Mouse (Mus musculus): ENCODE measurements around the gene Ptprcap. TPM values are rescaled to one million over a fixed set of nuclear protein-coding genes. Genes with fewer than 3 reads are reported as not detected.

Ptprcap gene
- total and polyA plus RNA-seq, 3 experiments: 67.9 to 75.7 TPM; not detected in 1

GRCm38 (mm10) chr19:4137913-4138312 lies 15.5 kb upstream of the Ptprcap start:
- Histone ChIP-seq H3K4me3 (ENCODE audit: control insufficient read depth in 1 of 2, insufficient read depth in 1 of 2, low read depth in 2 of 2, low read length in 2 of 2) (no peak overlapping the region), H3K4me1 (ENCODE audit: control insufficient read depth in 1 of 2, insufficient read depth in 2 of 2, low read length in 2 of 2) (no peaks in the 10 kb centered on the region), H3K36me3 (ENCODE audit: control insufficient read depth in 1 of 2, insufficient read depth in 2 of 2, low read length in 2 of 2) (no peaks in the 10 kb centered on the region), H3K27me3 (ENCODE audit: control insufficient read depth in 1 of 2, insufficient read depth in 2 of 2, low read length in 2 of 2) (no peaks in the 10 kb centered on the region; a peak in 1 of 4 replicates), H3K9ac (ENCODE audit: control insufficient read depth, low read depth, low read length, poor library complexity, severe bottlenecking) (no peak overlapping the region), H3K79me2 (ENCODE audit: control insufficient read depth, insufficient read depth, low read length, poor library complexity) (no peaks in the 10 kb centered on the region), H3K27ac (ENCODE audit: control insufficient read depth, low read depth, low read length) (no peak overlapping the region), H3K9me3 (replicated peaks; ENCODE audit: insufficient read depth, low read length) (no peaks in the 10 kb centered on the region)
- TF ChIP-seq E2F4 (IDR thresholded peaks at IDR 0.05; ENCODE audit: borderline replicate concordance, low read depth, low read length) (no peak), NELFE (IDR thresholded peaks at IDR 0.05; ENCODE audit: low read depth, low read length) (no peak), RCOR1 (IDR thresholded peaks at IDR 0.05; ENCODE audit: low read depth, low read length) (no peak), ELF1 (IDR thresholded peaks at IDR 0.05; ENCODE audit: low read depth, low read length) (no peak), RAD21 (IDR thresholded peaks at IDR 0.05; ENCODE audit: low read depth, low read length) (no peak), CHD2 (IDR thresholded peaks at IDR 0.05; ENCODE audit: low read length) (no peak), BHLHE40 (IDR thresholded peaks at IDR 0.05; ENCODE audit: borderline replicate concordance, low read depth, low read length) (no peak), ZKSCAN1 (IDR thresholded peaks at IDR 0.05; ENCODE audit: low read depth, low read length) (no peak), USF2 (IDR thresholded peaks at IDR 0.05; ENCODE audit: borderline replicate concordance in 1 of 2, insufficient read depth in 1 of 2, low read depth in 1 of 2, low read length in 2 of 2) (no peak), GATA1 (IDR thresholded peaks at IDR 0.05; ENCODE audit: low read depth, low read length) (no peak), POLR2AphosphoS5 (IDR thresholded peaks at IDR 0.05; ENCODE audit: borderline replicate concordance, low read depth, low read length) (no peak), MEF2A (IDR thresholded peaks at IDR 0.05; ENCODE audit: extremely low read depth, insufficient replicate concordance, low read depth, low read length, poor library complexity, severe bottlenecking) (no peak), POLR2AphosphoS2 (IDR thresholded peaks at IDR 0.05; ENCODE audit: low read length) (no peak), SMC3 (IDR thresholded peaks at IDR 0.05; ENCODE audit: low read depth, low read length) (no peak)
- no peak for DNase-seq (ENCODE audit: low read depth, low spot score)

GRCm38 (mm10) chr19:4139446-4139845 lies 14.0 kb upstream of the Ptprcap start, which contains the start of gene Gpr152:
Gene Gpr152, plus strand, starts transcription at chr19:4139787.
- TF ChIP-seq NRF1 (IDR thresholded peaks at IDR 0.05; ENCODE audit: insufficient read depth, low read depth, low read length, poor library complexity, severe bottlenecking) (no peak), CTCF (IDR thresholded peaks at IDR 0.05 in 2 of 3, conservative IDR thresholded peaks at IDR 0.05 in 1 of 3; ENCODE audit: control insufficient read depth in 1 of 3, insufficient read depth in 1 of 3, low read depth in 2 of 3, low read length in 3 of 3, poor library complexity in 1 of 3, severe bottlenecking in 1 of 3) (no peak), CHD2 (IDR thresholded peaks at IDR 0.05; ENCODE audit: low read length) (no peak), MAFK (IDR thresholded peaks at IDR 0.05; ENCODE audit: borderline replicate concordance, low read depth, low read length) (no peak), EP300 (IDR thresholded peaks at IDR 0.05; ENCODE audit: low read depth in 1 of 2, low read length in 2 of 2) (no peak), HCFC1 (IDR thresholded peaks at IDR 0.05; ENCODE audit: low read depth, low read length) (no peak), MAX (IDR thresholded peaks at IDR 0.05; ENCODE audit: low read length) (no peak), MAZ (IDR thresholded peaks at IDR 0.05; ENCODE audit: low read depth, low read length) (no peak), BHLHE40 (IDR thresholded peaks at IDR 0.05; ENCODE audit: borderline replicate concordance, low read depth, low read length) (no peak), ELF1 (IDR thresholded peaks at IDR 0.05; ENCODE audit: low read depth, low read length) (no peak), MYC (IDR thresholded peaks at IDR 0.05; ENCODE audit: low read depth, low read length) (no peak), POLR2A (IDR thresholded peaks at IDR 0.05; ENCODE audit: control insufficient read depth in 1 of 2, insufficient read depth in 1 of 2, low read depth in 1 of 2, low read length in 2 of 2, poor library complexity in 1 of 2) (no peak)
- no peak within 1 kb of the TSS for H3K4me3 ChIP-seq (ENCODE audit: control insufficient read depth in 1 of 2, insufficient read depth in 1 of 2, low read depth in 2 of 2, low read length in 2 of 2)
- no peak within 1 kb of the TSS for H3K9ac ChIP-seq (ENCODE audit: control insufficient read depth, low read depth, low read length, poor library complexity, severe bottlenecking)
- no peaks in the 10 kb centered on the region; a peak in 1 of 4 replicates for H3K27me3 ChIP-seq (ENCODE audit: control insufficient read depth in 1 of 2, insufficient read depth in 2 of 2, low read length in 2 of 2)
- no peaks in the 10 kb centered on the region for H3K79me2 ChIP-seq (ENCODE audit: control insufficient read depth, insufficient read depth, low read length, poor library complexity)
- H3K4me1 ChIP-seq (ENCODE audit: control insufficient read depth in 1 of 2, insufficient read depth in 2 of 2, low read length in 2 of 2): no peaks in the 10 kb centered on the region
- no peaks in the 10 kb centered on the region for H3K9me3 ChIP-seq (replicated peaks; ENCODE audit: insufficient read depth, low read length)
- no peaks in the 10 kb centered on the region for H3K36me3 ChIP-seq (ENCODE audit: control insufficient read depth in 1 of 2, insufficient read depth in 2 of 2, low read length in 2 of 2)
- H3K27ac ChIP-seq (ENCODE audit: control insufficient read depth, low read depth, low read length): no peak within 1 kb of the TSS
- DNase-seq (ENCODE audit: low read depth, low spot score): no peak

All from MEL (cell line).